Mouse (Mus musculus) lung, adult 2 months (tissue): Measurements from ENCODE around the gene Kctd18. TPM values are rescaled to one million over a fixed set of nuclear protein-coding genes. Genes with fewer than 3 reads are reported as not detected.
A peak's percentile ranks its signal among the peaks of the same experiment; 100 is the strongest.

ENCODE experiments used
- DNase-seq: peaks from one replicate; pipeline ENCODE4 v3.0.0; 2022
- H3K4me1 ChIP-seq: fragments of 200-500 bp; 2 replicates; pipeline ENCODE4 v1.6.1; 2011; ENCODE audit warnings: low read length; ENCODE audit not compliant: control insufficient read depth, insufficient read depth
- H3K4me3 ChIP-seq: fragments of 200-500 bp; replicated peaks from 2 replicates; pipeline ENCODE3; 2011; ENCODE audit warnings: low read depth, mild to moderate bottlenecking, control low read depth, low read length; ENCODE audit errors: extremely low read depth
- CTCF ChIP-seq: fragments of 200-500 bp; IDR thresholded peaks from 2 replicates; pipeline ENCODE4 v1.5.1; 2011; ENCODE audit warnings: mild to moderate bottlenecking, low read length, control low read depth; ENCODE audit not compliant: insufficient read depth
- POLR2A ChIP-seq: fragments of 200-500 bp; IDR thresholded peaks from 2 replicates; pipeline ENCODE4 v1.6.1; 2011; ENCODE audit warnings: low read depth, mild to moderate bottlenecking, control low read depth, low read length, borderline replicate concordance; ENCODE audit errors: extremely low read depth
- WGBS: fragments of 180-500 bp; shearing (Covaris S2); methylation state at CpG from one replicate; pipeline ENCODE4 v1.1.7; 2018; 5-methylcytosine and 5-hydroxymethylcytosine counted together
- polyA plus RNA-seq: library from polyadenylated mRNA; depleted of rRNA; stranded (reverse); fragments of >200 nt; gene quantifications from 2 replicates; pipeline ENCODE4 v1.2.3, GENCODE M21; 2012

Gene Kctd18
- polyA plus RNA-seq, 1 experiment, result 9.7 TPM

DNA sequence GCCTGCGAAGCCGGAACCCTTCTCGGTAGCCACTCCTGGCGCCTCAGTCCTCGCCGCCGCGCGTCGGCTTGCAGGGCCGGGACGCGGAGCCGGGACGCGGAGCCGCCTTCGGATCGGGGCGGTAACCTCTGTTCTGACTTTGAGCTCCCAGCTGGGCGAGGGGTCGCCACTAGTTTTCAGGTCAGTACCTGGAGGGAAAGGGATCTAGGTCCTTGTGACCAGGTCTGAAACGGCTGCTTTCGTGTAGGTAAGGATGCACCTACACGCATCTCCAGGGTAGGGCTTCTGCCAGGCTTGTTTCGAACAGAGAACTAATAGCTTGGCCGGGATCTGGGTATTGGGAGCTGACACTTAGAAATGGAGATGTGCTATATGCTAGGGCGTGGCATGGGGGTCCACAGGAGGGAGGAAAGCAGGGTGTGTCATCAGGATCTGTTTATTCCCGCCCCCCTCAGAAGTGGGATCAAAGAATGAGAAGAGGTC, 22.6 kb downstream of the Kctd18 start:
- no peaks in the 10 kb centered on the region; the same call in 1 of the 2 replicates for H3K4me1 ChIP-seq
- WGBS, result under 1% methylated on average over 29 of the region's 29 CpGs
- no peak for DNase-seq
- TF ChIP-seq CTCF (no peak), POLR2A (no peak)
- H3K4me3 ChIP-seq, result peak overlapping the region; percentile 82

DNA sequence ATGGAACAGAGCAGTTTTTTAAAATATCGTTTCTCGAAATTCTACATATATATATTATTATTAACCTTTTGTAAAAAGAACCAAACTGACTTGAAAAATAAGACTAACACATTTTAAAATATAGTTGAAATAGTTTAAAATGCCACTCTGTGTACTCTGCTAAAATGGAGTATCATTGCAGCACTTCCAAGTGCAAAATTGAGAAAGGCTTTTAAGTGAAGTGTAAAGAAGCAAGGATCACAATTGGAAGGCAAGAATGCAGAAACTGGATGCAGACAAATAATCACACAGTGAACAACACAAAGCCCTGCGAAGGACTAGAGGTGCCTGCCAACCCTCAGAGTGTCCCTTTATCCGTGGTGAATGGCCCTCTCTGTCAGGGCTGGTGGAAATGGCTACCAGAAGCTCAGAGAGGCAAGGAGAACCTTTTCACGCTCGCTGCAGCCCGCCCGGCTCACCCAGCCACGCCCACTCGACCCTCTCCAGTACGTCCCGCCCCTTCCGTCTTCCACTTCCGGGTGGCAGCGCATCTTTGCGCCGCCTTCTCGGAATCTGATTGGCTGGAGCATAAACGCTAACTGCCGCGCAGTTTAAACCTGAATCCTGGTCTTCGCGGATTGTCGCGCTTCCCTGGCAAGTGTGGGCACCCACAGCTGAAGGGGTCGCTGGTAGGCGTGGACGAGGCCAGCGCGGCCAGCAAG, 23.2 kb downstream of the Kctd18 start, which contains the start of gene Sgo2a:
Gene Sgo2a, plus strand, starts transcription at position 540 of the 701 bp plus-strand sequence.
- peak; percentile 79; the same call in 1 of the 2 replicates for TF ChIP-seq POLR2A
- no peak for TF ChIP-seq CTCF
- WGBS, result 7% methylated on average over 30 of the region's 30 CpGs
- Histone ChIP-seq H3K4me1 (no peaks in the 10 kb centered on the region; the same call in 1 of the 2 replicates), H3K4me3 (peak within 1 kb of the TSS; percentile 82)
- peak; percentile 88 for DNase-seq

DNA sequence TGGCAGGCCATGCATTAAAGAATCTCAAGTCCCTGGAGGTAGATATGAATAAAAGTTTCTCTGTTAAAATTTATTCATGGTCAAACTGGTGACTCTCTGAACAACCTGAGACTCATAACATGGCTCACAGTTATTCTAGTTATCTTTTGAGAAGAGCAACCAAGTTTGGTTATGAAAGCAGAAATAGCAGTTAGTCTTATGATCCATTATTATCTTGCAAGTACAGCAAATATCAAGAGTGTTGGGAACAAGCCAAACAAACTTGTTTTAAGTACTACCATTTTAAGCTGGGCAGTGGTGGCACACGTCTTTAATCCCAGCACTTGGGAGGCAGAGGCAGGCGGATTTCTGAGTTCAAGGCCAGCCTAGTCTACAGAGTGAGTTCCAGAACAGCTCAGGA, 27.5 kb downstream of the Kctd18 start:
- no peak overlapping the region for H3K4me3 ChIP-seq
- TF ChIP-seq CTCF (no peak), POLR2A (no peak)
- 69% methylated on average over 2 of the region's 2 CpGs for WGBS
- no peaks in the 10 kb centered on the region; the same call in 1 of the 2 replicates for H3K4me1 ChIP-seq
- DNase-seq, result no peak

DNA sequence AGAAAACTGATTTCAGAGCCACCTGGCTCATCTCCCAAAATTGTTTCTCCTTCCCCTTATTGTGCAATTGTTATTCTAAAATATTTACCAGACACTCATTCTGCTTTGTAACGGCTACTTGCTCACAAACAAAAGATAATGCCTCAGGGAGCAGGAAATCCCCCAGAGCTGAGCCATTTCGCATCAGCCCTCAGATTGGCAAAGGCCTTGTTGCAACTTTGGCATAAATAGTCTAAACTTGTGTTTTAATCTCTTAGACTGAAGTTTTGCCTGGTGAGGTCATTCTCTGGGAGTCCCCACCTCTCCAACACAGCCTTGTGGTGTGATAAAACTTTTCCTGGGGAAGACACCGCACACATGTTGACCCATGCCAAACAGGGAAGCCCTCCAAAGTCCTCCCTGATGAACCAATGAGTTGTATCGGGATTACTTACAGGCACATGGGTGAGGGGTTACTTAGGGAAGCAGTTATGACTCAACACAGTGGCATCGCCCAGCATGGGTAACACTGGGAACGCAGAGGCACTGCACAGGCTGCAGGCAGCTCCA, 29.6 kb downstream of the Kctd18 start:
- no peaks in the 10 kb centered on the region for H3K4me1 ChIP-seq
- DNase-seq, result no peak
- no peak overlapping the region for H3K4me3 ChIP-seq
- TF ChIP-seq POLR2A, result no peak
- TF ChIP-seq CTCF, result no peak
- WGBS, result 44% methylated on average over 6 of the region's 6 CpGs

DNA sequence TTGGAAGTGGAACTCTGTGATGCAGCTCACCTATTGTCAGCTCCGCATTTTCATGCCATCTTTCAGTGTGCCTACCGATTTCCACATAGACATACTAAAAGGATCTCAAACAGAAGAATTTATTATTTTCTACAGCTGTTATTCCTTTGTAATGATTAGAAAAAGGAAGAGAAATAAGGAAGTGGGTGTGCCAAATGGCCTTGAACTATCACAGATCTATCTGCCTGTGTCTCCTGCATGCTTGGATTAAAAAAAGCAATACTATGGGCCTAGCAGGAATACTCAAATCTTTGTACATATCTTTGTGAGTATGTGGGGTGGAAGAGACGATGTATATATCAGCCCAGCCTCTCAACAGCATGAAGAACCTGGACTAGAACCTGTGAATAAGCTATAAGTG, 41.9 kb downstream of the Kctd18 start:
- DNase-seq, result no peak
- TF ChIP-seq CTCF (no peak), POLR2A (no peak)
- Histone ChIP-seq H3K4me3 (no peak overlapping the region), H3K4me1 (no peaks in the 10 kb centered on the region)
- 81% methylated on average over 3 of the region's 3 CpGs for WGBS

DNA sequence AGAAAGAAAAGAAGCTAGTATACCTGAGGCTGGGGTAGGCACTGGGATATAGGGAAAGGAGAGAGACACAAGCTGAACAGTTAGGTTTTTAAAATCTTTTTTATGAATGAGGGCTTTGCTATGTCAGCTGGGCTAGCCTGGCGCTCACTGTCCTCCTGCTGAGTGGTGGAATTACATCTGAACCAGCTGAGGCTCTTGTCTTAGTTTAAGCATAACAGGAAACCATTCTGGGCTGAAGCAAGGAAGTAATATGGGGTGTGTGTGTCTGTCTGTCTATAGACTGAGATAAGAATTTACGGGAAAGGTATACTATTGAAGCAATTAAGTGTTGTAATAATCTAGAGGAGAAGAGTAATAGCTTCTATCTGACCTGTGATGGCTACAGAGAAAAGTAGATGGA, 47.2 kb downstream of the Kctd18 start:
- 63% methylated on average over 2 of the region's 2 CpGs for WGBS
- DNase-seq, result no peak
- no peak overlapping the region for H3K4me3 ChIP-seq
- H3K4me1 ChIP-seq, result peaks cover 5% of the 10 kb centered on the region; the same call in 1 of the 2 replicates
- TF ChIP-seq CTCF, result no peak
- no peak for TF ChIP-seq POLR2A

DNA sequence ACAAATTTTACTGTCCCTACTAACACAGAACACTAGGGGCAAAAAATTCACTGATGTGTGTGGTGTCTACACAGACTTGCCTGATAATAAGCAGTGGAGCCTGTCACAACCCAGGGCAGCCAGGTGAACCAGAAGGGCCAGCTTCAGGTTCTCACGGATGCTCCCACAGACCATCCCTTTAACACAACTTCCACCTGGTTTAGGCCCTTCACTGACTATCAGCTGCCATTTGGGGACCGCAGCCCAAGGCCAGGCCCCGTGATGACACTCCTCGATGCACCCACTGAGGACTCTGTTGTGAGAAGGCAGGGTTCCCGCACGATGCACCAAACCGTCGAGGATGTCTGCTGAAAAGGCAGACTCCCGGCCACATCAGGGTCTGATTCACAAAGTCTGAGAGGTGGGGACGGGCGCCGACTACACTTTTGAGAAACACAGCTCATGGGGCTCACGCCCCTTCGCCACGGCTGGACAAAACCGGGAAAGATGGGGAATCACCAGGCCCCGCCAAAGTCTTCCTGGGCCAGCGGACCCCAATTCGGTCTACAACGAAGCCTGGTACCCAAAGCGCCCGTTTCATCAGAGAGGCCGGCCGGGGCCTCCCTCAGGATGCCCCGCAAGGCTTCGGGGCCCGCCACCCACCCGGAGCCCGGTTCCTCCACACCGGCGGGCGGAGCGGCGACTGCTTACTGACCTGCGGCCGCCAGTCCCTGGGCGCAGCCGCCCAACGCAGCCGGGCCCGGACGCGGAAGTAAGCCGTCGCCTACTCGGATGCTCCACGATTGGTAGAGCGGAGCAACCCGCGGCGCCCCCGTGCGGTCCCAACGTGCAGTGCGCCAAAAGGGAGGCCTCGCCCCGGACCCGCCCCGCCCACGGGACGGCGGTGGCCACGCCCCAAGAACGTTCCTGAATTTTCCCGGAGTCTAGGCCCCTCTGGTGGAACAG, 49.2 kb downstream of the Kctd18 start:
- WGBS, result 1% methylated on average over 65 of the region's 65 CpGs
- TF ChIP-seq CTCF, result peak; percentile 42; the same call in 1 of the 2 replicates
- peak; percentile 81 for TF ChIP-seq POLR2A
- peak; percentile 95 for DNase-seq
- Histone ChIP-seq H3K4me1 (peaks cover 5% of the 10 kb centered on the region; the same call in 1 of the 2 replicates), H3K4me3 (peak overlapping the region; percentile 77)

DNA sequence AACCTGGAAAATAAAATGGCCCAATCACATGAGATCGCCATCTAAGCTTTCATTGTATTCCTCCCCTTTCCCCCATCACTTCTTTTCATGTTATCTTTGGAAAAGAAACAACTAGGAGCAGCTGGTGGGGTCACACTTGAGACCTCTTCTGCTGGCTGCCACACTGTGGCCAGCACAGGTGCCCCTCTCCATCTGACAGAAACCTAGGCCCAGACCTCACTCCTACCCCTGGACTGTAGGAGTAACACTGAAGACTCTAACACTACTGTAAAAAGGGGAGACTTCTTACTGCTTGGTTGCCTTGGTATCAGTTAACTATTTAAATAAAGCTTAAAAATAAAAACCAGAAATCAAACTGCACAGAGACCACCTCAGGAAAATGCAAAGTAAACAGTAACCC, 63.0 kb downstream of the Kctd18 start:
- 92% methylated on average over 1 of the region's 1 CpGs for WGBS
- TF ChIP-seq POLR2A, result no peak
- TF ChIP-seq CTCF, result no peak
- Histone ChIP-seq H3K4me3 (no peak overlapping the region), H3K4me1 (no peaks in the 10 kb centered on the region)
- no peak for DNase-seq

DNA sequence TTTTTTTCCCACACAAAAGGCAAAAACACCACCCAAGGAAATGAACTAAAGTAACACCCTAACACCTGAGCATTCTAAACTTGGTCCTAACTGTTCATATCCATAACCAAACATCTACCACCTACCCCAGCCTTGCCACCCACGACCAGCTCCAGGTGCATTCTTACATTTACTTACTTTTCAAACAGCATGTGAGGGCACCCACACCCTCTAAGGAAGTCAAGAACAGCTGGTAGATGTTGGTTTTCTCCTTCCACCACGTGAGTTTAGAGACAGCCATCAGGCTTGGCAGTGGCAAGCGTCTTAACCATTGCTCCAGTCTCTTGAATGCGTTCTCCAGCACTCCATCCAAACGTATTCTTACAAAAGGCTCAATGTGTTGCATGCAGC, 64.4 kb downstream of the Kctd18 start:
- DNase-seq, result no peak
- H3K4me1 ChIP-seq, result no peaks in the 10 kb centered on the region
- no peak overlapping the region for H3K4me3 ChIP-seq
- TF ChIP-seq CTCF, result no peak
- TF ChIP-seq POLR2A, result no peak
- WGBS, result 65% methylated on average over 5 of the region's 5 CpGs
